Mouse (Mus musculus): ENCODE results near the gene Lifr. TPM values are rescaled to one million over a fixed set of nuclear protein-coding genes. Genes with fewer than 3 reads are reported as not detected.

The Lifr gene
- polyA plus RNA-seq, 1 experiment from 2014 or later = 30.7 TPM

GRCm38 (mm10) chr15:7143689-7144170 is 53.3 kb downstream of the Lifr start:
- Histone ChIP-seq H3K27ac (replicated peaks) (no peak overlapping the region), H3K9me3 (replicated peaks) (no peaks in the 10 kb centered on the region), H3K4me1 (replicated peaks) (peaks cover 18% of the 10 kb centered on the region), H3K27me3 (peaks cover 8% of the 10 kb centered on the region; the same call in 1 of the 2 replicates), H3K4me2 (no peak overlapping the region), H3K9ac (no peak overlapping the region), H3K4me3 (replicated peaks) (no peak overlapping the region), H3K36me3 (replicated peaks) (no peaks in the 10 kb centered on the region)
- ATAC-seq (ENCODE audit: insufficient read depth) = no peak; the same call in 1 of the 2 replicates
- 34% methylated on average over 15 of the region's 15 CpGs for WGBS (ENCODE audit: insufficient replicate concordance)

- ATAC-seq (ENCODE audit: insufficient read depth) = no peak
- Histone ChIP-seq H3K9me3 (replicated peaks) (no peaks in the 10 kb centered on the region), H3K27me3 (peaks cover 8% of the 10 kb centered on the region; the same call in 1 of the 2 replicates), H3K4me1 (replicated peaks) (peaks cover 18% of the 10 kb centered on the region), H3K4me3 (replicated peaks) (no peak overlapping the region), H3K36me3 (replicated peaks) (no peaks in the 10 kb centered on the region), H3K9ac (no peak overlapping the region), H3K4me2 (no peak overlapping the region), H3K27ac (replicated peaks) (no peak overlapping the region)
- 52% methylated on average over 3 of the region's 3 CpGs for WGBS (ENCODE audit: insufficient replicate concordance)
Measured at GRCm38 (mm10) chr15:7144542-7144941, 54.1 kb downstream of the Lifr start.

GRCm38 (mm10) chr15:7144942-7145341 is 54.5 kb downstream of the Lifr start:
- ATAC-seq (ENCODE audit: insufficient read depth) = no peak
- Histone ChIP-seq H3K36me3 (replicated peaks) (no peaks in the 10 kb centered on the region), H3K4me3 (replicated peaks) (no peak overlapping the region), H3K9ac (no peak overlapping the region), H3K27ac (replicated peaks) (no peak overlapping the region), H3K4me2 (no peak overlapping the region), H3K4me1 (replicated peaks) (peaks cover 18% of the 10 kb centered on the region), H3K27me3 (peaks cover 8% of the 10 kb centered on the region; the same call in 1 of the 2 replicates), H3K9me3 (replicated peaks) (no peaks in the 10 kb centered on the region)
- 64% methylated on average over 9 of the region's 9 CpGs for WGBS (ENCODE audit: insufficient replicate concordance)

GRCm38 (mm10) chr15:7145555-7145954 is 55.1 kb downstream of the Lifr start:
- no peak overlapping the region for H3K4me3 ChIP-seq (replicated peaks)
- ATAC-seq (ENCODE audit: insufficient read depth) = no peak
- H3K9me3 ChIP-seq (replicated peaks) = no peaks in the 10 kb centered on the region
- H3K36me3 ChIP-seq (replicated peaks) = no peaks in the 10 kb centered on the region
- peaks cover 18% of the 10 kb centered on the region for H3K4me1 ChIP-seq (replicated peaks)
- no peak overlapping the region for H3K27ac ChIP-seq (replicated peaks)
- WGBS (ENCODE audit: insufficient replicate concordance) = 53% methylated on average over 5 of the region's 5 CpGs
- peaks cover 8% of the 10 kb centered on the region; the same call in 1 of the 2 replicates for H3K27me3 ChIP-seq
- no peak overlapping the region for H3K4me2 ChIP-seq
- H3K9ac ChIP-seq = no peak overlapping the region

- peaks cover 8% of the 10 kb centered on the region; the same call in 1 of the 2 replicates for H3K27me3 ChIP-seq
- peaks cover 18% of the 10 kb centered on the region for H3K4me1 ChIP-seq (replicated peaks)
- no peak overlapping the region for H3K4me2 ChIP-seq
- H3K27ac ChIP-seq (replicated peaks) = no peak overlapping the region
- no peak overlapping the region for H3K9ac ChIP-seq
- ATAC-seq (ENCODE audit: insufficient read depth) = no peak
- 55% methylated on average over 8 of the region's 8 CpGs for WGBS (ENCODE audit: insufficient replicate concordance)
- H3K9me3 ChIP-seq (replicated peaks) = no peaks in the 10 kb centered on the region
- H3K36me3 ChIP-seq (replicated peaks) = no peaks in the 10 kb centered on the region
- H3K4me3 ChIP-seq (replicated peaks) = no peak overlapping the region
Measured at GRCm38 (mm10) chr15:7146529-7146928, 56.1 kb downstream of the Lifr start.

- H3K4me2 ChIP-seq = no peak overlapping the region
- H3K4me3 ChIP-seq (replicated peaks) = no peak overlapping the region
- H3K36me3 ChIP-seq (replicated peaks) = no peaks in the 10 kb centered on the region
- no peaks in the 10 kb centered on the region; the same call in 1 of the 2 replicates for H3K27me3 ChIP-seq
- 81% methylated on average over 18 of the region's 18 CpGs for WGBS (ENCODE audit: insufficient replicate concordance)
- no peak overlapping the region for H3K9ac ChIP-seq
- peaks cover 18% of the 10 kb centered on the region for H3K4me1 ChIP-seq (replicated peaks)
- no peaks in the 10 kb centered on the region for H3K9me3 ChIP-seq (replicated peaks)
- ATAC-seq (ENCODE audit: insufficient read depth) = no peak
- H3K27ac ChIP-seq (replicated peaks) = no peak overlapping the region
Measured at GRCm38 (mm10) chr15:7149796-7150195, 59.4 kb downstream of the Lifr start.

- peaks cover 11% of the 10 kb centered on the region for H3K4me1 ChIP-seq (replicated peaks)
- no peak overlapping the region for H3K9ac ChIP-seq
- ATAC-seq (ENCODE audit: insufficient read depth) = no peak
- no peaks in the 10 kb centered on the region for H3K9me3 ChIP-seq (replicated peaks)
- H3K27me3 ChIP-seq = no peaks in the 10 kb centered on the region; the same call in 1 of the 2 replicates
- H3K36me3 ChIP-seq (replicated peaks) = no peaks in the 10 kb centered on the region
- no peak overlapping the region for H3K4me2 ChIP-seq
- WGBS (ENCODE audit: insufficient replicate concordance) = 60% methylated on average over 9 of the region's 9 CpGs
- no peak overlapping the region for H3K27ac ChIP-seq (replicated peaks)
- H3K4me3 ChIP-seq (replicated peaks) = no peak overlapping the region
Measured at GRCm38 (mm10) chr15:7150591-7150990, 60.2 kb downstream of the Lifr start.

GRCm38 (mm10) chr15:7152116-7152760 is 61.8 kb downstream of the Lifr start:
- Histone ChIP-seq H3K9me3 (replicated peaks) (no peaks in the 10 kb centered on the region), H3K9ac (no peak overlapping the region), H3K4me2 (no peak overlapping the region), H3K27ac (replicated peaks) (no peak overlapping the region), H3K27me3 (no peaks in the 10 kb centered on the region), H3K4me3 (replicated peaks) (no peak overlapping the region), H3K36me3 (replicated peaks) (no peaks in the 10 kb centered on the region), H3K4me1 (replicated peaks) (0 out of 2 replicates have a peak, but pooled peaks cover 3% of the 10 kb centered on the region)
- ATAC-seq (ENCODE audit: insufficient read depth) = no peak
- WGBS (ENCODE audit: insufficient replicate concordance) = 59% methylated on average over 10 of the region's 10 CpGs

GRCm38 (mm10) chr15:7154010-7154736 is 63.8 kb downstream of the Lifr start:
- H3K27me3 ChIP-seq = no peaks in the 10 kb centered on the region
- 0 out of 2 replicates have a peak, but pooled peaks cover 3% of the 10 kb centered on the region for H3K4me1 ChIP-seq (replicated peaks)
- H3K27ac ChIP-seq (replicated peaks) = no peak overlapping the region
- no peak overlapping the region for H3K4me2 ChIP-seq
- no peak overlapping the region for H3K9ac ChIP-seq
- H3K36me3 ChIP-seq (replicated peaks) = 0 out of 2 replicates have a peak, but pooled peaks cover 6% of the 10 kb centered on the region
- no peak overlapping the region for H3K4me3 ChIP-seq (replicated peaks)
- no peaks in the 10 kb centered on the region for H3K9me3 ChIP-seq (replicated peaks)
- WGBS (ENCODE audit: insufficient replicate concordance) = 62% methylated on average over 15 of the region's 15 CpGs
- no peak for ATAC-seq (ENCODE audit: insufficient read depth)

GRCm38 (mm10) chr15:7154737-7155090 is 64.3 kb downstream of the Lifr start:
- Histone ChIP-seq H3K9ac (no peak overlapping the region), H3K27ac (replicated peaks) (no peak overlapping the region), H3K4me2 (no peak overlapping the region), H3K36me3 (replicated peaks) (0 out of 2 replicates have a peak, but pooled peaks cover 6% of the 10 kb centered on the region), H3K9me3 (replicated peaks) (no peaks in the 10 kb centered on the region), H3K4me3 (replicated peaks) (no peak overlapping the region), H3K27me3 (no peaks in the 10 kb centered on the region), H3K4me1 (replicated peaks) (0 out of 2 replicates have a peak, but pooled peaks cover 3% of the 10 kb centered on the region)
- 41% methylated on average over 7 of the region's 7 CpGs for WGBS (ENCODE audit: insufficient replicate concordance)
- ATAC-seq (ENCODE audit: insufficient read depth) = no peak

GRCm38 (mm10) chr15:7157658-7158057 is 67.2 kb downstream of the Lifr start:
- 0 out of 2 replicates have a peak, but pooled peaks cover 6% of the 10 kb centered on the region for H3K36me3 ChIP-seq (replicated peaks)

More at GRCm38 (mm10) chr15:7157658-7158057, 67.2 kb downstream of the Lifr start:
- peaks cover 9% of the 10 kb centered on the region; the same call in 1 of the 2 replicates for H3K4me1 ChIP-seq (replicated peaks)
- no peak overlapping the region for H3K9ac ChIP-seq
- WGBS (ENCODE audit: insufficient replicate concordance) = 70% methylated on average over 6 of the region's 6 CpGs
- H3K27ac ChIP-seq (replicated peaks) = no peak overlapping the region
- no peaks in the 10 kb centered on the region for H3K9me3 ChIP-seq (replicated peaks)
- ATAC-seq (ENCODE audit: insufficient read depth) = no peak
- H3K4me3 ChIP-seq (replicated peaks) = no peak overlapping the region
- no peak overlapping the region for H3K4me2 ChIP-seq
- no peaks in the 10 kb centered on the region for H3K27me3 ChIP-seq
